Mouse (Mus musculus) neural tube, embryonic 14.5 days (tissue): ENCODE measurements around the gene Vps33b. TPM values are rescaled to one million over a fixed set of nuclear protein-coding genes. Genes with fewer than 3 reads are reported as not detected.

Experiments used
- ATAC-seq: fragments of 200-750 bp; cut with Nextera tagmentation; 2 replicates; pipeline ENCODE4 v1.8.0; 2017; ENCODE audit warnings: low read depth, mild to moderate bottlenecking, moderate TSS enrichment, moderate library complexity
- H3K27ac ChIP-seq: fragments of 300-500 bp; sonication (generic); 2 replicates; pipeline ENCODE4 v1.5.1; 2014; ENCODE audit warnings: low read depth, mild to moderate bottlenecking, control low read depth, low read length, moderate library complexity, mixed read lengths
- H3K27me3 ChIP-seq: fragments of 300-500 bp; sonication (generic); 2 replicates; pipeline ENCODE4 v1.6.1; 2014; ENCODE audit warnings: low read length; ENCODE audit not compliant: control insufficient read depth, insufficient read depth
- H3K36me3 ChIP-seq: fragments of 300-500 bp; sonication (generic); 2 replicates; pipeline ENCODE4 v1.6.1; 2014; ENCODE audit warnings: low read length, mixed read lengths; ENCODE audit not compliant: control insufficient read depth, insufficient read depth
- H3K4me1 ChIP-seq: fragments of 300-500 bp; sonication (generic); 2 replicates; pipeline ENCODE4 v1.6.1; 2014; ENCODE audit warnings: low read length; ENCODE audit not compliant: control insufficient read depth, insufficient read depth
- H3K4me2 ChIP-seq: fragments of 300-500 bp; sonication (generic); 2 replicates; pipeline ENCODE4 v1.6.1; 2014; ENCODE audit warnings: mild to moderate bottlenecking, low read depth, low read length, control low read depth
- H3K4me3 ChIP-seq: fragments of 300-500 bp; sonication (generic); 2 replicates; pipeline ENCODE4 v1.5.1; 2014; ENCODE audit warnings: low read depth, low read length, control low read depth, mixed read lengths
- H3K9ac ChIP-seq: fragments of 300-500 bp; sonication (generic); replicated peaks from 2 replicates; pipeline ENCODE4 v1.6.1; 2014; ENCODE audit warnings: low read depth, mild to moderate bottlenecking, control low read depth, low read length, mixed read lengths
- H3K9me3 ChIP-seq: fragments of 300-500 bp; sonication (generic); 2 replicates; pipeline ENCODE4 v1.6.1; 2016; ENCODE audit warnings: low read length; ENCODE audit not compliant: control insufficient read depth
- WGBS: fragments of 180-500 bp; shearing (Covaris S2); extraction: QIAGEN DNeasy Blood & Tissue Kit; methylation state at CpG from one replicate; pipeline ENCODE4 v1.1.7; 2014; 5-methylcytosine and 5-hydroxymethylcytosine counted together
- polyA plus RNA-seq: library from polyadenylated mRNA; unstranded; fragments of >200 nt; fragmentation: Nextera tagmentation; extraction: Ambion mirVana; gene quantifications from 2 replicates; pipeline ENCODE4 v1.2.1, GENCODE M21; 2014

Gene Vps33b
- polyA plus RNA-seq, 1 experiment from 2014 or later, result 34.9 TPM

DNA sequence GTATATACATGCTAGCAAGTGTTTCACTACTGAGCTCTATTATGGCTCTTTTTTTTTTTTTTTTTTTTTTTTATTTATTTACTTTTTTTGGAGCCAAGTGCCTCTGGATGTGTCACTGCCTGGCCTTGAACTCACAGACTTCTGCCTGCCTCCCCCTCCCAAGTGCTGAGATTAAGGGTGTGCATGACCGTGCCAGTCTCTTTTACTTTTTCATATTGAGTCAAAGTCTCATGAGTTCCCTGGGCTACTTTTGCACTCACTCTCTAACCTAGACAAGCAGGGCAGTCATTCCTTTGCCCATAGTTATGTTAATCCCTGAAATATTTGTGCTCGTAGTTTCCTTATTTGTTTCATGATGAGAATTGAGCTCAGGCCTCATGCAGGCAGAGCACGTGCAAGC, 12.2 kb downstream of the Vps33b start:
- Histone ChIP-seq H3K4me3 (no peak overlapping the region), H3K27ac (no peak overlapping the region), H3K4me1 (no peaks in the 10 kb centered on the region), H3K9me3 (no peaks in the 10 kb centered on the region), H3K27me3 (no peaks in the 10 kb centered on the region), H3K9ac (no peak overlapping the region), H3K36me3 (peaks cover 48% of the 10 kb centered on the region), H3K4me2 (no peak overlapping the region)
- 88% methylated on average over 3 of the region's 3 CpGs for WGBS
- ATAC-seq, result no peak

- ATAC-seq, result no peak
- WGBS, result 84% methylated on average over 3 of the region's 3 CpGs
- no peaks in the 10 kb centered on the region for H3K9me3 ChIP-seq
- no peak overlapping the region for H3K27ac ChIP-seq
- H3K4me1 ChIP-seq, result no peaks in the 10 kb centered on the region
- H3K4me3 ChIP-seq, result no peak overlapping the region
- H3K36me3 ChIP-seq, result peaks cover 48% of the 10 kb centered on the region
- no peak overlapping the region for H3K4me2 ChIP-seq
- no peak overlapping the region for H3K9ac ChIP-seq
- no peaks in the 10 kb centered on the region for H3K27me3 ChIP-seq
These were observed 13.9 kb downstream of the Vps33b start for GRCm38 (mm10) chr7:80283226-80283918.

- Histone ChIP-seq H3K4me1 (no peaks in the 10 kb centered on the region), H3K27me3 (no peaks in the 10 kb centered on the region), H3K4me2 (no peak overlapping the region), H3K9ac (no peak overlapping the region), H3K36me3 (peaks cover 50% of the 10 kb centered on the region), H3K4me3 (no peak overlapping the region), H3K9me3 (no peaks in the 10 kb centered on the region), H3K27ac (no peak overlapping the region)
- ATAC-seq, result no peak
- 98% methylated on average over 5 of the region's 5 CpGs for WGBS
These were observed 14.9 kb downstream of the Vps33b start for GRCm38 (mm10) chr7:80284391-80284790.

DNA sequence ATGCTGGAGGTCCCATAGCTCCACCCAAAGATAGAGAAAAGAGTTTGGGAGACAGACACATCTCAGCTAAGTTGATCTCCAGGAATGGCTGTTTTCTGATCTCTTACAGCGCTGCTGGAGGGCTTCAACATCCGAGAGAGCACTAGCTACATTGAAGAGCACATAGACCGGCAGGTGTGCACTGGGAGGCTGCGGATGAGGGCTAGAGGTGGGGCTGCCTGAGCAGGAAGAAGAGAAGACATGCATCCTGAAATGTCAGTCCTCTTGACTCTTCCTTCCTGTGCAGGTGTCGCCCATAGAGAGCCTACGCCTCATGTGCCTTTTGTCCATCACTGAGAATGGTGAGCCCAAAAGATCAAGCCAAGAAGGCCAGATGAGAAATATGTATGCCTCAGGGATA, 16.3 kb downstream of the Vps33b start:
- Histone ChIP-seq H3K27me3 (no peaks in the 10 kb centered on the region), H3K9me3 (no peaks in the 10 kb centered on the region), H3K4me1 (no peaks in the 10 kb centered on the region), H3K27ac (no peak overlapping the region), H3K9ac (no peak overlapping the region), H3K4me3 (no peak overlapping the region), H3K4me2 (no peak overlapping the region), H3K36me3 (peaks cover 55% of the 10 kb centered on the region)
- ATAC-seq, result no peak
- 93% methylated on average over 6 of the region's 6 CpGs for WGBS

- H3K27me3 ChIP-seq, result no peaks in the 10 kb centered on the region
- H3K4me2 ChIP-seq, result no peak overlapping the region
- no peak overlapping the region for H3K9ac ChIP-seq
- no peak overlapping the region for H3K27ac ChIP-seq
- H3K36me3 ChIP-seq, result peaks cover 55% of the 10 kb centered on the region
- H3K9me3 ChIP-seq, result no peaks in the 10 kb centered on the region
- no peaks in the 10 kb centered on the region for H3K4me1 ChIP-seq
- H3K4me3 ChIP-seq, result no peak overlapping the region
- WGBS, result 91% methylated on average over 10 of the region's 10 CpGs
- no peak for ATAC-seq
These were observed 18.3 kb downstream of the Vps33b start for GRCm38 (mm10) chr7:80287736-80288135.

DNA sequence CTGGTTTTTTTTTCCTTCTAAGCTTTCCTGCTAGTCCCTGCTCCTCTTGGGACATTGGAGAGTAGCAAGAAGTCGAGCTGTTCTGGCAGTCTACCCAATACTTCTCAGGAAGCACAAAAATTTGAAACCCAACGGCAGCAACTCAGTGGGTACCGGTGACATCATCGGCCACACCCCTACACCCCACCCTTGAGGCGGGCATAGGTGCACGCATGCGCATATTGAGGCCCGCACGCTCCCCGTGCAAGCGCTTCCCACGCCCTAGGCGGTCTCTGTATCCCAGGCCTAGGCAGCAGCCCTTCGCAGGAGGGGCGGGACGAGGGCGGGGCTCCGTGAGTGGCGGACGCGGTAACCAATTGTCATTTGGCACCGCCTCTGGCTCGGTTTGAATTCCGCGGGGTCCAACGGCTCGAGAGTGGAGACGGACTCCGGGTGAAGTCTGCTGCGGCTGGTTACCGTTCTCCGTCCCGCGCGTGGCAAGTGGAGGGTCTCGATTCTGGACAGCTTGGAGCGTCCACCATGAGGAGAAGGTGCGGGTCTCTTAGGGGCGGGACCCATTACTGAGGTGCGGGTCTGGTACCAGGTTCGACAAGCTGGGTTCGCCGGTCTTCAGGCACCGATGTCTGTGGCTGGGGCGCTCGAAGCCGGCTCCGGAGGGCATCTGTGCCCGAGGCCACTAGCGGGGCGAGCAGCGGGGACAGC, 24.8 kb downstream of the Vps33b start, which contains the start of gene Prc1:
TSS of gene Prc1 (plus strand) at position 389 of the 702 bp plus-strand sequence.
- Histone ChIP-seq H3K9me3 (no peaks in the 10 kb centered on the region), H3K36me3 (peaks cover 7% of the 10 kb centered on the region; the same call in 1 of the 2 replicates), H3K27ac (no peak within 1 kb of the TSS), H3K27me3 (no peaks in the 10 kb centered on the region), H3K4me1 (0 out of 2 replicates have a peak, but pooled peaks cover 3% of the 10 kb centered on the region), H3K4me2 (peak within 1 kb of the TSS; percentile 94), H3K9ac (peak within 1 kb of the TSS; percentile 42; the same call in 1 of the 2 replicates), H3K4me3 (peak within 1 kb of the TSS; percentile 64)
- peak; percentile 99 for ATAC-seq
- under 1% methylated on average over 52 of the region's 52 CpGs for WGBS

GRCm38 (mm10) chr7:80294764-80295648, 25.6 kb downstream of the Vps33b start:
- Histone ChIP-seq H3K9me3 (no peaks in the 10 kb centered on the region), H3K4me2 (peak overlapping the region; percentile 94), H3K4me3 (peak overlapping the region; percentile 64), H3K27ac (no peak overlapping the region), H3K36me3 (peaks cover 2% of the 10 kb centered on the region; the same call in 1 of the 2 replicates), H3K27me3 (no peaks in the 10 kb centered on the region), H3K9ac (peak overlapping the region; percentile 42; the same call in 1 of the 2 replicates), H3K4me1 (0 out of 2 replicates have a peak, but pooled peaks cover 3% of the 10 kb centered on the region)
- 9% methylated on average over 37 of the region's 37 CpGs for WGBS
- peak; percentile 59; the same call in 1 of the 2 replicates for ATAC-seq

GRCm38 (mm10) chr7:80296462-80296861, 27.0 kb downstream of the Vps33b start:
- WGBS, result 94% methylated on average over 6 of the region's 6 CpGs
- ATAC-seq, result no peak
- H3K4me2 ChIP-seq, result no peak overlapping the region
- 0 out of 2 replicates have a peak, but pooled peaks cover 3% of the 10 kb centered on the region for H3K4me1 ChIP-seq
- H3K9me3 ChIP-seq, result no peaks in the 10 kb centered on the region
- H3K27ac ChIP-seq, result no peak overlapping the region
- H3K9ac ChIP-seq, result no peak overlapping the region
- no peaks in the 10 kb centered on the region for H3K27me3 ChIP-seq
- H3K36me3 ChIP-seq, result no peaks in the 10 kb centered on the region
- H3K4me3 ChIP-seq, result no peak overlapping the region
